Mouse (Mus musculus) testis, adult 2 months (tissue): ENCODE measurements around the gene Vezt. TPM values are rescaled to one million over a fixed set of nuclear protein-coding genes. Genes with fewer than 3 reads are reported as not detected.

ENCODE experiments used
- H3K27ac ChIP-seq: fragments of 200-500 bp; 2 replicates; pipeline ENCODE4 v1.5.1; 2012; ENCODE audit warnings: low read depth, low read length; ENCODE audit not compliant: control insufficient read depth, insufficient read depth
- H3K27me3 ChIP-seq: fragments of 200-500 bp; 2 replicates; pipeline ENCODE4 v1.6.1; 2012; ENCODE audit warnings: mild to moderate bottlenecking, low read length, moderate library complexity; ENCODE audit not compliant: control insufficient read depth, insufficient read depth
- H3K36me3 ChIP-seq: fragments of 200-500 bp; 2 replicates; pipeline ENCODE4 v1.6.1; 2012; ENCODE audit warnings: mild to moderate bottlenecking, low read length; ENCODE audit not compliant: control insufficient read depth, insufficient read depth
- H3K4me1 ChIP-seq: fragments of 200-500 bp; 2 replicates; pipeline ENCODE4 v1.6.1; 2012; ENCODE audit warnings: low read length; ENCODE audit not compliant: control insufficient read depth, insufficient read depth
- H3K4me3 ChIP-seq: fragments of 200-500 bp; 2 replicates; pipeline ENCODE4 v1.5.1; 2012; ENCODE audit warnings: low read depth, mild to moderate bottlenecking, low read length, moderate library complexity, mixed read lengths; ENCODE audit not compliant: control insufficient read depth
- CTCF ChIP-seq: fragments of 200-500 bp; IDR thresholded peaks from 2 replicates; pipeline ENCODE4 v1.5.1; 2012; ENCODE audit warnings: low read depth, mild to moderate bottlenecking, inconsistent platforms, low read length, moderate library complexity; ENCODE audit not compliant: control insufficient read depth, insufficient read depth, insufficient replicate concordance
- POLR2A ChIP-seq: fragments of 200-500 bp; IDR thresholded peaks from 2 replicates; pipeline ENCODE4 v1.6.1; 2012; ENCODE audit warnings: low read depth, mild to moderate bottlenecking, inconsistent platforms, low read length, moderate library complexity; ENCODE audit not compliant: control insufficient read depth
- polyA plus RNA-seq: library from polyadenylated mRNA; depleted of rRNA; stranded (reverse); fragments of >200 nt; gene quantifications from 2 replicates; pipeline ENCODE4 v1.2.3, GENCODE M21; 2012

The Vezt gene
- polyA plus RNA-seq, 1 experiment = 33.7 TPM

DNA sequence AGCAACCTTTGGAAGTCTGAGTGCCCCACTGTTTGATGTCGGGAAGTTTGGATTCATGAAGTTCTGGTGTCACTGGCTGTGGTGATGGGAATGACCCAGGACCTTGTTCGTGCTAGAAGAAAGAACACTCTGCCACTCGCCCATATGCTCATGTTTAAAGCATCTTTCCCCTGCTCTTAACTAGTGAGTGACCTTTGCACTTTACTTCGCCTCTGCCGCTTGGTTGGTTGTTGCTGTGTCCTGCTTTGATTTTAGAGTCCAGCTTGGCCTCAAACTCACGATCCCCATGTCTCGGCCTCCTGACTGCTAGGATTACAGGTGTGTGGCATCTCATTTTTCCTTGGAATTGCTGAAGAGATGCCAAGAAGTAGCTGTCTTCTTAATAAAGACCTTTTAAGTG, 36.0 kb upstream of the Vezt start:
- TF ChIP-seq POLR2A (no peak), CTCF (no peak)
- H3K27me3 ChIP-seq = no peaks in the 10 kb centered on the region
- H3K4me3 ChIP-seq = no peak overlapping the region
- H3K27ac ChIP-seq = no peak overlapping the region
- H3K4me1 ChIP-seq = no peaks in the 10 kb centered on the region; the same call in 1 of the 2 replicates
- no peaks in the 10 kb centered on the region for H3K36me3 ChIP-seq

- H3K4me1 ChIP-seq = no peaks in the 10 kb centered on the region; the same call in 1 of the 2 replicates
- TF ChIP-seq POLR2A (no peak), CTCF (no peak)
- H3K4me3 ChIP-seq = no peak overlapping the region
- no peak overlapping the region for H3K27ac ChIP-seq
- H3K27me3 ChIP-seq = no peaks in the 10 kb centered on the region
- no peaks in the 10 kb centered on the region for H3K36me3 ChIP-seq
Measured at GRCm38 (mm10) chr10:94068701-94069100, 33.1 kb upstream of the Vezt start.

DNA sequence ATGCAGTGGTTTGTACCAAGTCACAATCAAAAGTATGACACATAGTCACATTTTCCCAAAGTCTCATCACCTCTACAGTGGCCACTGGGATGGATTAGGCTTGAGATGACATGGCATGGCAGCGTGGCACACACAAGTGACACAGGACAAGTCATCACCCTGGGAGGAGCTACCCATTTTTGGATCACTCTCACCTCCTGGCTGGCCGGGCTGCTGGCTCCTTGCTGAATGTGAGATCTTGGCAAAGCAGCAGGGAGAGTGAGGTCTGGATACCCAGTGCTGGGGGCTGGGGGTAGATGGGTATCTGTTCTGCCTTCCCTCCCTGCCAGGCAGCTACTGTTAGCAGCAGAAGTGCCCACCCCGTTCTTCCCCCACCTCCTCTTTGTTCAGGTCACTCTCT, 31.3 kb upstream of the Vezt start:
- no peak overlapping the region for H3K4me3 ChIP-seq
- no peaks in the 10 kb centered on the region for H3K36me3 ChIP-seq
- no peak overlapping the region for H3K27ac ChIP-seq
- TF ChIP-seq POLR2A (no peak), CTCF (no peak)
- no peaks in the 10 kb centered on the region; the same call in 1 of the 2 replicates for H3K4me1 ChIP-seq
- no peaks in the 10 kb centered on the region for H3K27me3 ChIP-seq

GRCm38 (mm10) chr10:94062357-94062756, 26.7 kb upstream of the Vezt start:
- Histone ChIP-seq H3K27me3 (no peaks in the 10 kb centered on the region), H3K27ac (no peak overlapping the region), H3K4me3 (no peak overlapping the region), H3K4me1 (no peaks in the 10 kb centered on the region), H3K36me3 (no peaks in the 10 kb centered on the region)
- no peak for TF ChIP-seq POLR2A
- TF ChIP-seq CTCF = no peak

- Histone ChIP-seq H3K36me3 (no peaks in the 10 kb centered on the region), H3K27me3 (no peaks in the 10 kb centered on the region), H3K4me1 (no peaks in the 10 kb centered on the region), H3K4me3 (no peak overlapping the region), H3K27ac (no peak overlapping the region)
- TF ChIP-seq POLR2A (no peak), CTCF (no peak)
Measured at GRCm38 (mm10) chr10:94060190-94060589, 24.6 kb upstream of the Vezt start.

GRCm38 (mm10) chr10:94059618-94060055, 24.0 kb upstream of the Vezt start:
- TF ChIP-seq POLR2A (no peak), CTCF (no peak)
- H3K4me3 ChIP-seq = no peak overlapping the region
- no peak overlapping the region for H3K27ac ChIP-seq
- H3K36me3 ChIP-seq = no peaks in the 10 kb centered on the region
- H3K4me1 ChIP-seq = no peaks in the 10 kb centered on the region
- H3K27me3 ChIP-seq = no peaks in the 10 kb centered on the region

GRCm38 (mm10) chr10:94056487-94056886, 20.9 kb upstream of the Vezt start:
- Histone ChIP-seq H3K36me3 (no peaks in the 10 kb centered on the region), H3K4me3 (no peak overlapping the region), H3K4me1 (no peaks in the 10 kb centered on the region), H3K27me3 (no peaks in the 10 kb centered on the region), H3K27ac (no peak overlapping the region)
- TF ChIP-seq POLR2A = no peak
- TF ChIP-seq CTCF = no peak

- TF ChIP-seq CTCF = no peak
- TF ChIP-seq POLR2A = no peak
- H3K27me3 ChIP-seq = no peaks in the 10 kb centered on the region
- H3K27ac ChIP-seq = no peak overlapping the region
- H3K4me1 ChIP-seq = no peaks in the 10 kb centered on the region
- no peaks in the 10 kb centered on the region for H3K36me3 ChIP-seq
- H3K4me3 ChIP-seq = no peak overlapping the region
Measured at GRCm38 (mm10) chr10:94050736-94051135, 15.1 kb upstream of the Vezt start.
